Mouse (Mus musculus): ENCODE measurements around the gene Sohlh1.

GRCm38 (mm10) chr2:25863337-25864131 lies 16.5 kb upstream of the Sohlh1 start, which contains the start of gene Kcnt1:
- TF ChIP-seq CTCF (IDR thresholded peaks at IDR 0.05; ENCODE audit: borderline replicate concordance, insufficient read depth, low read depth, low read length) (no peak), POLR2A (IDR thresholded peaks at IDR 0.05; ENCODE audit: borderline replicate concordance, insufficient read depth, low read length) (no peak)

All from cerebellum, adult 2 months (tissue).